Comparison of ENCODE assay signal across 29 mouse cellular contexts in the genomic region with DNA sequence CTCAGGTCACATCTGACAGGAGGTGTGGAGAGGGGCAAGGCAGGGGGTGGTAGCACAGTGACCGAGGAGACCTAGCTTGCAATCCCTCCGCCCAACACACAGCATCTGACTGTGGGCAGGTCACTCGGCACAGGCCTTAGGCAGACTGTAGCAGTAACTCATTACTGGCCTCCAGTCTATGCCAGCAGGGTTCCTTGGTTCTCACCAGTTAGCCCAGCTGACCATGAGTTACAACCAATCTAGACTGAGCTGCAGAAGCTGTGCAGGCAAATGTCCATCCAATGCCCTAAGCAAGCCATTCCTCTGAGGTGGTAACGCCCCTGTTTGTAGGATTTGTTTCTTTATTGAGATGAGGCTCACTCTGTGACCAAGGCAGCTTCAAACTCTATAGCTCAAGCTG. TPM values are rescaled to one million over a fixed set of nuclear protein-coding genes. Genes with fewer than 3 reads are reported as not detected.
DNase-seq lines count a peak whose midpoint lies in the region; ATAC-seq and TF ChIP-seq lines count a peak whose summit lies in the region.
"Had no signal": no experiment of that assay in that cellular context is flagged by ENCODE, and none has a peak within 500 bp of the region (broad histone marks: within the 10 kb centered on the region; RNA-seq: fewer than 3 reads in every experiment).

No protein-coding gene starts in this region.

- H3K79me2 ChIP-seq in myocyte (ENCODE audit: control insufficient read depth, insufficient read depth), result no peaks in the 10 kb centered on the region

- intact Hi-C loops in heart, postnatal 14 days (cut with DNase I), result no loop called here

- no peak overlapping the region for H3K4me2 ChIP-seq in heart, postnatal 0 days (ENCODE audit: low read depth, low read length)
- H3K4me2 ChIP-seq in liver, embryonic 15.5 days, result no peak overlapping the region
- no peak overlapping the region for H3K4me2 ChIP-seq in liver, embryonic 12.5 days
- H3K4me2 ChIP-seq in myocyte (ENCODE audit: low read depth), result peak overlapping the region; percentile 53
- H3K4me2 ChIP-seq: embryonic facial prominence, embryonic 13.5 days; forebrain, embryonic 15.5 days; heart, embryonic 12.5 days; hindbrain, embryonic 15.5 days; liver, embryonic 13.5 days; lung, embryonic 14.5 days; neural tube, embryonic 12.5 days; stomach, embryonic 15.5 days had no signal

- H3K36me3 ChIP-seq in heart, postnatal 0 days (replicated peaks; ENCODE audit: control insufficient read depth, insufficient read depth, low read length), result peaks cover 55% of the 10 kb centered on the region
- H3K36me3 ChIP-seq in liver, embryonic 15.5 days (replicated peaks), result peaks cover 83% of the 10 kb centered on the region
- peaks cover 83% of the 10 kb centered on the region for H3K36me3 ChIP-seq in liver, embryonic 12.5 days
- H3K36me3 ChIP-seq in myocyte (ENCODE audit: control insufficient read depth, insufficient read depth), result peaks cover 25% of the 10 kb centered on the region

- peaks cover 27% of the 10 kb centered on the region for H3K4me1 ChIP-seq in cerebellum, adult 2 months (ENCODE audit: control insufficient read depth, insufficient read depth, low read length)
- peaks cover 10% of the 10 kb centered on the region for H3K4me1 ChIP-seq in heart, postnatal 0 days (ENCODE audit: control insufficient read depth, insufficient read depth)
- peaks cover 21% of the 10 kb centered on the region; the same call in 1 of the 2 replicates for H3K4me1 ChIP-seq in liver, embryonic 15.5 days (replicated peaks)
- H3K4me1 ChIP-seq in liver, embryonic 12.5 days, result peaks cover 13% of the 10 kb centered on the region

- no peaks in the 10 kb centered on the region for H3K27me3 ChIP-seq in cerebellum, adult 2 months (ENCODE audit: control insufficient read depth, insufficient read depth, low read length)
- H3K27me3 ChIP-seq in heart, postnatal 0 days (ENCODE audit: control insufficient read depth, insufficient read depth, low read length), result no peaks in the 10 kb centered on the region
- no peaks in the 10 kb centered on the region for H3K27me3 ChIP-seq in liver, embryonic 15.5 days
- H3K27me3 ChIP-seq in liver, embryonic 12.5 days (replicated peaks), result no peaks in the 10 kb centered on the region
- no peaks in the 10 kb centered on the region for H3K27me3 ChIP-seq in myocyte (ENCODE audit: control insufficient read depth, insufficient read depth, insufficient read length)
- H3K27me3 ChIP-seq: embryonic facial prominence, embryonic 13.5 days; forebrain, embryonic 15.5 days; heart, embryonic 12.5 days; hindbrain, embryonic 15.5 days; liver, embryonic 13.5 days; neural tube, embryonic 12.5 days; Patski; stomach, embryonic 15.5 days had no signal

- no peak for TF ChIP-seq EP300 in heart, postnatal 0 days (IDR thresholded peaks at IDR 0.05; ENCODE audit: low read depth)

- TF ChIP-seq CTCF in cerebellum, adult 2 months (IDR thresholded peaks at IDR 0.05; ENCODE audit: borderline replicate concordance, insufficient read depth, low read depth, low read length), result no peak
- TF ChIP-seq CTCF in heart, postnatal 0 days (IDR thresholded peaks at IDR 0.05; ENCODE audit: low read depth), result no peak

- no peak overlapping the region for H3K4me3 ChIP-seq in cerebellum, adult 2 months (replicated peaks; ENCODE audit: insufficient read depth, low read depth, low read length)
- no peak overlapping the region for H3K4me3 ChIP-seq in heart, postnatal 0 days (ENCODE audit: low read depth, low read length)
- H3K4me3 ChIP-seq in liver, embryonic 15.5 days (replicated peaks), result no peak overlapping the region
- H3K4me3 ChIP-seq in liver, embryonic 12.5 days, result no peak overlapping the region
- H3K4me3 ChIP-seq in myocyte, result no peak overlapping the region
- H3K4me3 ChIP-seq: embryonic facial prominence, embryonic 13.5 days; forebrain, embryonic 10.5 days; forebrain, embryonic 15.5 days; heart, adult 2 months; heart, embryonic 12.5 days; hindbrain, embryonic 10.5 days; hindbrain, embryonic 15.5 days; liver, embryonic 13.5 days; neural tube, embryonic 12.5 days; stomach, embryonic 15.5 days had no signal

- no peak for ATAC-seq in heart, postnatal 0 days (ENCODE audit: insufficient read depth, low read depth)
- no peak for ATAC-seq in liver, embryonic 15.5 days (ENCODE audit: insufficient read depth)
- no peak for ATAC-seq in liver, embryonic 12.5 days
- ATAC-seq: inflammation-experienced regulatory T-cells, adult 6 months; midbrain, embryonic 16.5 days had no signal

- 22% methylated on average over 4 of the region's 4 CpGs for WGBS in cerebellum, adult 2 months
- 87% methylated on average over 4 of the region's 4 CpGs for WGBS in heart, postnatal 0 days
- 79% methylated on average over 4 of the region's 4 CpGs for WGBS in liver, embryonic 15.5 days (ENCODE audit: insufficient replicate concordance)
- WGBS in liver, embryonic 12.5 days (ENCODE audit: insufficient replicate concordance), result 76% methylated on average over 4 of the region's 4 CpGs

- peak overlapping the region; percentile 25; the same call in 1 of the 2 replicates for H3K27ac ChIP-seq in cerebellum, adult 2 months (ENCODE audit: insufficient read depth, low read length)
- H3K27ac ChIP-seq in heart, postnatal 0 days (ENCODE audit: low read depth), result 0 out of 2 replicates have a peak overlapping the region, but pooled peaks have one; percentile 63
- 0 out of 2 replicates have a peak overlapping the region, but pooled peaks have one; percentile 42 for H3K27ac ChIP-seq in liver, embryonic 15.5 days (replicated peaks)
- no peak overlapping the region; the same call in 1 of the 2 replicates for H3K27ac ChIP-seq in liver, embryonic 12.5 days
- H3K27ac ChIP-seq: embryonic facial prominence, embryonic 13.5 days; forebrain, embryonic 10.5 days; forebrain, embryonic 15.5 days; hindbrain, embryonic 10.5 days; hindbrain, embryonic 15.5 days; neural tube, embryonic 12.5 days; stomach, embryonic 15.5 days had no signal

- TF ChIP-seq POLR2A in cerebellum, adult 2 months (IDR thresholded peaks at IDR 0.05; ENCODE audit: borderline replicate concordance, insufficient read depth, low read length), result no peak
- TF ChIP-seq POLR2A in myocyte (IDR thresholded peaks at IDR 0.05; ENCODE audit: insufficient read length, low read depth), result no peak

- DNase-seq in cerebellum, adult 2 months, result peak; percentile 43 to 60
- DNase-seq in cerebellum, adult 8-10 months, result no peak
- DNase-seq in heart, postnatal 0 days (ENCODE audit: low spot score), result no peak
- no peak for DNase-seq in heart, postnatal 14 days
- DNase-seq in T-cell, adult 2 months (ENCODE audit: low spot score), result no peak
- DNase-seq: adrenal gland, postnatal 14 days; heart, adult 2 months; heart, postnatal 10 days; kidney, adult 9 months; kidney, postnatal 10 days; layer of hippocampus, adult 9-11 months; liver, embryonic 13.5 days; lung, embryonic 14.5 days; lung, postnatal 14 days; thymus, postnatal 14 days had no signal

- no peak overlapping the region for H3ac ChIP-seq in myocyte (ENCODE audit: control insufficient read depth, insufficient read length)

- H3K9me3 ChIP-seq in heart, postnatal 0 days (replicated peaks; ENCODE audit: control insufficient read depth, low read length), result no peaks in the 10 kb centered on the region
- no peaks in the 10 kb centered on the region for H3K9me3 ChIP-seq in liver, embryonic 15.5 days (replicated peaks)
- no peaks in the 10 kb centered on the region for H3K9me3 ChIP-seq in liver, embryonic 12.5 days (replicated peaks)
- H3K9me3 ChIP-seq: embryonic facial prominence, embryonic 13.5 days; forebrain, embryonic 10.5 days; forebrain, embryonic 15.5 days; heart, embryonic 12.5 days; hindbrain, embryonic 10.5 days; hindbrain, embryonic 15.5 days; liver, embryonic 13.5 days; neural tube, embryonic 12.5 days; stomach, embryonic 15.5 days had no signal

- H3K9ac ChIP-seq in heart, postnatal 0 days (replicated peaks; ENCODE audit: low read depth, low read length), result no peak overlapping the region
- no peak overlapping the region for H3K9ac ChIP-seq in liver, embryonic 15.5 days
- no peak overlapping the region for H3K9ac ChIP-seq in liver, embryonic 12.5 days
- H3K9ac ChIP-seq: embryonic facial prominence, embryonic 13.5 days; forebrain, embryonic 15.5 days; heart, embryonic 12.5 days; hindbrain, embryonic 15.5 days; liver, embryonic 13.5 days; lung, embryonic 14.5 days; neural tube, embryonic 12.5 days; stomach, embryonic 15.5 days had no signal

RNA-seq across cellular contexts. Expression of a gene that starts 12.6 kb away (rescaled TPM):
- polyA plus RNA-seq in cerebellum, adult 2 months (2012; rRNA removed), result 93.3 and 101 TPM in 2 replicates
- 94.9 and 106 TPM in 2 replicates for total RNA-seq in heart, postnatal 0 days (2014; rRNA removed; ENCODE audit: low replicate concordance)
- polyA plus RNA-seq in heart, postnatal 0 days (2015; fragmentation: Nextera tagmentation; extraction: Ambion mirVana), result 85.6 and 97.0 TPM in 2 replicates
- total RNA-seq in heart, postnatal 14 days (2021), result 10 to 100 TPM; 58.8 to 68.4 TPM
- 122 and 128 TPM in 2 replicates for polyA plus RNA-seq in liver, embryonic 15.5 days (2015; fragmentation: Nextera tagmentation; extraction: Ambion mirVana)
- 200 TPM in 2 replicates for polyA plus RNA-seq in liver, embryonic 12.5 days (2016; fragmentation: Nextera tagmentation; extraction: Ambion mirVana)
- polyA plus RNA-seq in myocyte (2012; fragmentation: generic; extraction: Trizol), result 103 TPM

RNA-seq across cellular contexts. Expression of a gene that starts 12.8 kb away (rescaled TPM):
- polyA plus RNA-seq in cerebellum, adult 2 months (2012; rRNA removed), result 114 and 115 TPM in 2 replicates
- 407 and 409 TPM in 2 replicates for total RNA-seq in heart, postnatal 0 days (2014; rRNA removed; ENCODE audit: low replicate concordance)
- polyA plus RNA-seq in heart, postnatal 0 days (2015; fragmentation: Nextera tagmentation; extraction: Ambion mirVana), result 423 and 432 TPM in 2 replicates
- 100 to 1,000 TPM; 326 to 358 TPM for total RNA-seq in heart, postnatal 14 days (2021)
- polyA plus RNA-seq in liver, embryonic 15.5 days (2015; fragmentation: Nextera tagmentation; extraction: Ambion mirVana), result 242 and 243 TPM in 2 replicates
- 433 and 443 TPM in 2 replicates for polyA plus RNA-seq in liver, embryonic 12.5 days (2016; fragmentation: Nextera tagmentation; extraction: Ambion mirVana)
- 339 TPM for polyA plus RNA-seq in myocyte (2012; fragmentation: generic; extraction: Trizol)

RNA-seq across cellular contexts. Expression of a gene that starts 36.5 kb away (rescaled TPM):
- polyA plus RNA-seq in cerebellum, adult 2 months (2012; rRNA removed), result 56.4 and 60.0 TPM in 2 replicates
- total RNA-seq in heart, postnatal 0 days (2014; rRNA removed; ENCODE audit: low replicate concordance), result 49.3 and 50.5 TPM in 2 replicates
- 61.1 and 62.7 TPM in 2 replicates for polyA plus RNA-seq in heart, postnatal 0 days (2015; fragmentation: Nextera tagmentation; extraction: Ambion mirVana)
- 10 to 100 TPM; 54.0 to 56.7 TPM for total RNA-seq in heart, postnatal 14 days (2021)
- polyA plus RNA-seq in liver, embryonic 15.5 days (2015; fragmentation: Nextera tagmentation; extraction: Ambion mirVana), result 82.0 and 85.6 TPM in 2 replicates
- 67.1 and 74.5 TPM in 2 replicates for polyA plus RNA-seq in liver, embryonic 12.5 days (2016; fragmentation: Nextera tagmentation; extraction: Ambion mirVana)
- 138 TPM for polyA plus RNA-seq in myocyte (2012; fragmentation: generic; extraction: Trizol)

RNA-seq across cellular contexts. Expression of a gene that starts 39.1 kb away (rescaled TPM):
- 2.2 and 2.4 TPM in 2 replicates for polyA plus RNA-seq in cerebellum, adult 2 months (2012; rRNA removed)
- total RNA-seq in heart, postnatal 0 days (2014; rRNA removed; ENCODE audit: low replicate concordance), result 2.4 and 6.3 TPM in 2 replicates
- polyA plus RNA-seq in heart, postnatal 0 days (2015; fragmentation: Nextera tagmentation; extraction: Ambion mirVana), result 4.3 and 4.5 TPM in 2 replicates
- 1 to 10 TPM; 4.2 to 8.5 TPM for total RNA-seq in heart, postnatal 14 days (2021)
- 38.1 and 43.7 TPM in 2 replicates for polyA plus RNA-seq in liver, embryonic 15.5 days (2015; fragmentation: Nextera tagmentation; extraction: Ambion mirVana)
- polyA plus RNA-seq in liver, embryonic 12.5 days (2016; fragmentation: Nextera tagmentation; extraction: Ambion mirVana), result 30.8 and 31.3 TPM in 2 replicates
- 3.1 TPM for polyA plus RNA-seq in myocyte (2012; fragmentation: generic; extraction: Trizol)

RNA-seq across cellular contexts. Expression of a gene that starts 41.8 kb away (rescaled TPM):
- 320 and 329 TPM in 2 replicates for polyA plus RNA-seq in cerebellum, adult 2 months (2012; rRNA removed)
- total RNA-seq in heart, postnatal 0 days (2014; rRNA removed; ENCODE audit: low replicate concordance), result 119 and 153 TPM in 2 replicates
- 492 and 535 TPM in 2 replicates for polyA plus RNA-seq in heart, postnatal 0 days (2015; fragmentation: Nextera tagmentation; extraction: Ambion mirVana)
- total RNA-seq in heart, postnatal 14 days (2021), result 100 to 1,000 TPM; 323 to 327 TPM
- polyA plus RNA-seq in liver, embryonic 15.5 days (2015; fragmentation: Nextera tagmentation; extraction: Ambion mirVana), result 75.9 and 76.4 TPM in 2 replicates
- polyA plus RNA-seq in liver, embryonic 12.5 days (2016; fragmentation: Nextera tagmentation; extraction: Ambion mirVana), result 109 and 116 TPM in 2 replicates
- polyA plus RNA-seq in myocyte (2012; fragmentation: generic; extraction: Trizol), result 287 TPM

Comparison
In these comparisons a context has a peak if more than half of its experiments do, and no peak if none do; other contexts are left out.
1. DNase-seq: peak in cerebellum, adult 2 months (2 of 2); none in cerebellum, adult 8-10 months (single experiment), heart, postnatal 0 days (single experiment), heart, postnatal 14 days (0 of 2) and T-cell, adult 2 months (single experiment).